Mouse (Mus musculus) kidney, postnatal 10 days (tissue): Measurements from ENCODE around the gene Nasp.

Experiments used
- DNase-seq: peaks from one replicate; pipeline ENCODE4 v3.0.0; 2021; ENCODE audit warnings: mixed read lengths

Nasp gene

GRCm38 (mm10) chr4:116627359-116627716 lies 403 bp downstream of the Nasp start:
- DNase-seq: peak; percentile 94

- peak; percentile 93 for DNase-seq
These were observed 933 bp downstream of the Nasp start for GRCm38 (mm10) chr4:116626658-116627358.

GRCm38 (mm10) chr4:116624831-116625230 lies 2.9 kb downstream of the Nasp start:
- no peak for DNase-seq

- no peak for DNase-seq
These were observed 12.5 kb downstream of the Nasp start for GRCm38 (mm10) chr4:116615237-116615636.

- no peak for DNase-seq
These were observed 15.1 kb downstream of the Nasp start for GRCm38 (mm10) chr4:116612621-116613020.

GRCm38 (mm10) chr4:116596978-116597881 lies 30.5 kb downstream of the Nasp start:
- DNase-seq: peak; percentile 93

- no peak for DNase-seq
These were observed 31.4 kb downstream of the Nasp start, which contains the start of gene Ccdc17 for GRCm38 (mm10) chr4:116596379-116596778. TSS of gene Ccdc17 (plus strand) at chr4:116596654.

GRCm38 (mm10) chr4:116595793-116596192 lies 31.9 kb downstream of the Nasp start:
- no peak for DNase-seq

GRCm38 (mm10) chr4:116558151-116558882 lies 69.4 kb downstream of the Nasp start:
- no peak for DNase-seq

GRCm38 (mm10) chr4:116557306-116558121 lies 70.2 kb downstream of the Nasp start, which contains the start of gene Gpbp1l1:
TSS of gene Gpbp1l1 (plus strand) at chr4:116557658.
- DNase-seq: peak; percentile 99

GRCm38 (mm10) chr4:116556561-116557305 lies 71.0 kb downstream of the Nasp start:
- peak; percentile 96 for DNase-seq

GRCm38 (mm10) chr4:116555413-116556300 lies 72.1 kb downstream of the Nasp start, which contains the start of gene Tmem69:
TSS of gene Tmem69 (minus strand) at chr4:116555936.
- peak; percentile 86 for DNase-seq

GRCm38 (mm10) chr4:116553035-116553434 lies 74.7 kb downstream of the Nasp start:
- DNase-seq: no peak
